Mouse (Mus musculus) heart, embryonic 15.5 days (tissue): ENCODE data around the gene Nckipsd. TPM values are rescaled to one million over a fixed set of nuclear protein-coding genes. Genes with fewer than 3 reads are reported as not detected.

Experiments used
- ATAC-seq: fragments of 200-750 bp; cut with Nextera tagmentation; replicated peaks from 2 replicates; pipeline ENCODE4 v1.8.0; 2017; ENCODE audit warnings: low read depth, moderate TSS enrichment; ENCODE audit not compliant: insufficient number of reproducible peaks, insufficient read depth, low FRiP score
- H3K27ac ChIP-seq: fragments of 300-500 bp; sonication (generic); 2 replicates; pipeline ENCODE4 v1.5.1; 2015; ENCODE audit warnings: mild to moderate bottlenecking, inconsistent platforms
- H3K27me3 ChIP-seq: fragments of 300-500 bp; sonication (generic); 2 replicates; pipeline ENCODE4 v1.6.1; 2015; ENCODE audit warnings: inconsistent platforms
- H3K36me3 ChIP-seq: fragments of 300-500 bp; sonication (generic); 2 replicates; pipeline ENCODE4 v1.6.1; 2015; ENCODE audit warnings: mild to moderate bottlenecking, inconsistent platforms
- H3K4me1 ChIP-seq: fragments of 300-500 bp; sonication (generic); replicated peaks from 2 replicates; pipeline ENCODE4 v1.6.1; 2015; ENCODE audit warnings: inconsistent platforms
- H3K4me2 ChIP-seq: fragments of 300-500 bp; sonication (generic); 2 replicates; pipeline ENCODE4 v1.6.1; 2015; ENCODE audit warnings: inconsistent platforms, mild to moderate bottlenecking, moderate library complexity
- H3K4me3 ChIP-seq: fragments of 300-500 bp; sonication (generic); 2 replicates; pipeline ENCODE4 v1.5.1; 2015; ENCODE audit warnings: mild to moderate bottlenecking, inconsistent platforms
- H3K9ac ChIP-seq: fragments of 300-500 bp; sonication (generic); 2 replicates; pipeline ENCODE4 v1.6.1; 2015; ENCODE audit warnings: mild to moderate bottlenecking, inconsistent platforms
- H3K9me3 ChIP-seq: fragments of 300-500 bp; sonication (generic); replicated peaks from 2 replicates; pipeline ENCODE4 v1.6.1; 2016; ENCODE audit warnings: inconsistent platforms
- WGBS: fragments of 180-500 bp; shearing (Covaris S2); methylation state at CpG from one replicate; pipeline ENCODE4 v1.1.7; 2015; ENCODE audit warnings: mixed read lengths; 5-methylcytosine and 5-hydroxymethylcytosine counted together
- polyA plus RNA-seq: library from polyadenylated mRNA; unstranded; fragments of >200 nt; fragmentation: Nextera tagmentation; extraction: Ambion mirVana; gene quantifications from 2 replicates; pipeline ENCODE4 v1.2.1, GENCODE M21; 2015

The Nckipsd gene
- 9.7 and 14.5 TPM in 2 replicates for polyA plus RNA-seq

DNA sequence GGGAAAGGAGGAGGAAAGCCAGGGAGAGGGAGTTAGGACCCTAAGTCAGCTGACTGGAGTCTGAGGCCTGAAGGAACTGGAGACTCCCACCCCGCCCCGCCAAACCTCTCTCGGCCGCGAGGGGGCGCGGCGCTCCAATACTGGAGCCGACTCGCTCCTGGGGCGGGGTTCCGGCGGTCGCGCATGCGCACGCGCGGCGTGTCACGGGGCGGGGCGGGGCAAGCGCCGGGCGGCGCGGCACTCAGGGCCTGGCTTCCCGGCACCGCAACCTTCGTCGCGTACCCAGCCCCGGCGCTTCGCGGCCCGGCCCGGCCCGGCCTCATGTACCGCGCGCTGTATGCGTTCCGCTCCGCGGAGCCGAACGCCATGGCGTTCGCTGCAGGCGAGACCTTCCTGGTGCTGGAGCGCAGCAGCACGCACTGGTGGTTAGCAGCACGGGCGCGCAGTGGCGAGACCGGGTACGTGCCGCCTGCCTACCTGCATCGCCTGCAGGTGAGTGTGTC, at the start of gene Nckipsd:
TSS of gene Nckipsd (plus strand) at position 206 of the 503 bp plus-strand sequence.
- H3K4me1 ChIP-seq: peaks cover 46% of the 10 kb centered on the region
- peak within 1 kb of the TSS; percentile 86 for H3K9ac ChIP-seq
- H3K9me3 ChIP-seq: no peaks in the 10 kb centered on the region
- H3K27ac ChIP-seq: peak within 1 kb of the TSS; percentile 72
- ATAC-seq: peak; percentile 76
- H3K4me2 ChIP-seq: peak within 1 kb of the TSS; percentile 95
- H3K36me3 ChIP-seq: peaks cover 38% of the 10 kb centered on the region
- H3K4me3 ChIP-seq: peak within 1 kb of the TSS; percentile 91
- H3K27me3 ChIP-seq: no peaks in the 10 kb centered on the region
- under 1% methylated on average over 57 of the region's 62 CpGs for WGBS

GRCm38 (mm10) chr9:108759121-108759520, 49.0 kb upstream of the Nckipsd start:
- Histone ChIP-seq H3K9ac (no peak overlapping the region), H3K36me3 (no peaks in the 10 kb centered on the region), H3K4me3 (no peak overlapping the region), H3K4me2 (no peak overlapping the region), H3K27me3 (no peaks in the 10 kb centered on the region), H3K9me3 (no peaks in the 10 kb centered on the region), H3K27ac (no peak overlapping the region), H3K4me1 (peaks cover 3% of the 10 kb centered on the region; the same call in 1 of the 2 replicates)
- ATAC-seq: no peak
- WGBS: 92% methylated on average over 20 of the region's 20 CpGs

DNA sequence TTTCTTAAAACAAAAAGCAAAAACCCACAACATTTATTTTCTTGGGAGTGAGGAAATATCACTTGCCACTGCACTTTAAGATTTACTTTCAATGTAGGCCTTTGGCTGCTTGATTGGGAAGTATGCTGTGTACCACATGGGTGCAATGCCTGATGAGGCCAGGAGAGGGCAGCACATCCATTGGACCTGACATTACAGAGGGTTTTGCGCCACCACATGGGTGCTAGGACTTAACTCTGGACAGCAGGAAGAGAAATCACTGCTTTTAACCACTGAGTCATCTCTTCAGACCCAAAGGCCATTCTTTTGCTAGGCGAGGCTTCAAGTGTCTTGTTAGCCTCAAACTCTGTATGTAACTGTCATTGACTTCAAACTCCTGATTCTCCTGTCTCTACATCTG, 48.4 kb upstream of the Nckipsd start:
- Histone ChIP-seq H3K27me3 (no peaks in the 10 kb centered on the region), H3K27ac (no peak overlapping the region), H3K36me3 (no peaks in the 10 kb centered on the region), H3K4me1 (peaks cover 3% of the 10 kb centered on the region; the same call in 1 of the 2 replicates), H3K4me2 (no peak overlapping the region), H3K4me3 (no peak overlapping the region), H3K9me3 (no peaks in the 10 kb centered on the region), H3K9ac (no peak overlapping the region)
- no peak for ATAC-seq
- WGBS: 61% methylated on average over 2 of the region's 2 CpGs

DNA sequence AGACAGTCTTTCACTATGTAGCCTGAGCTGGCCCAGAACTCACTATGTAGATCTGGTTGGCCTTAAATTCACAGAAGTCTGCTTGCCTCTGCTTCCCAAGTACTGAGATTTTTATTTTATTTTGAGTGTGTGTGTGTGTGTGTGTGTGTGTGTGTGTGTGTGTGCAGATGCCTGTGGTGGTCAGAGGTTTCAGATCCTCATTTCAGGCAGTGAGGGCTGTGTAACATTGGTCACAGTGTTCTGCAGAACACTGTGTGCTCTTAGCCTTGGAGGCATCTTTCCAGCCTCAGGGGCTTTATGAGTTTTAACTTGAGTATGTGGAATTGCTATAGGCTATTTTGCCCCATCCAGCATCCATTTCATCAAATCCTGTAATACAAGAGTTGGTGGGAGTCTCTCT, 46.6 kb upstream of the Nckipsd start:
- H3K4me2 ChIP-seq: no peak overlapping the region

GRCm38 (mm10) chr9:108764971-108765370, 43.2 kb upstream of the Nckipsd start:
- Histone ChIP-seq H3K4me3 (no peak overlapping the region), H3K9me3 (no peaks in the 10 kb centered on the region), H3K27me3 (no peaks in the 10 kb centered on the region), H3K27ac (no peak overlapping the region), H3K4me2 (no peak overlapping the region), H3K36me3 (no peaks in the 10 kb centered on the region), H3K9ac (no peak overlapping the region), H3K4me1 (no peaks in the 10 kb centered on the region)
- ATAC-seq: no peak
- 59% methylated on average over 10 of the region's 10 CpGs for WGBS

More for the DNA sequence above, 46.6 kb upstream of the Nckipsd start:
- no peak for ATAC-seq
- no peak overlapping the region for H3K4me3 ChIP-seq
- no peaks in the 10 kb centered on the region for H3K27me3 ChIP-seq
- H3K36me3 ChIP-seq: no peaks in the 10 kb centered on the region
- no peaks in the 10 kb centered on the region for H3K9me3 ChIP-seq
- H3K27ac ChIP-seq: no peak overlapping the region
- H3K9ac ChIP-seq: no peak overlapping the region
- peaks cover 3% of the 10 kb centered on the region; the same call in 1 of the 2 replicates for H3K4me1 ChIP-seq

GRCm38 (mm10) chr9:108776614-108777013, 31.6 kb upstream of the Nckipsd start:
- H3K36me3 ChIP-seq: no peaks in the 10 kb centered on the region
- WGBS: 86% methylated on average over 4 of the region's 4 CpGs
- no peak overlapping the region for H3K27ac ChIP-seq
- no peak for ATAC-seq
- H3K9me3 ChIP-seq: peaks cover 4% of the 10 kb centered on the region; the same call in 1 of the 2 replicates
- H3K4me2 ChIP-seq: no peak overlapping the region
- no peak overlapping the region for H3K4me3 ChIP-seq
- H3K9ac ChIP-seq: no peak overlapping the region
- H3K4me1 ChIP-seq: peaks cover 3% of the 10 kb centered on the region; the same call in 1 of the 2 replicates
- H3K27me3 ChIP-seq: no peaks in the 10 kb centered on the region

DNA sequence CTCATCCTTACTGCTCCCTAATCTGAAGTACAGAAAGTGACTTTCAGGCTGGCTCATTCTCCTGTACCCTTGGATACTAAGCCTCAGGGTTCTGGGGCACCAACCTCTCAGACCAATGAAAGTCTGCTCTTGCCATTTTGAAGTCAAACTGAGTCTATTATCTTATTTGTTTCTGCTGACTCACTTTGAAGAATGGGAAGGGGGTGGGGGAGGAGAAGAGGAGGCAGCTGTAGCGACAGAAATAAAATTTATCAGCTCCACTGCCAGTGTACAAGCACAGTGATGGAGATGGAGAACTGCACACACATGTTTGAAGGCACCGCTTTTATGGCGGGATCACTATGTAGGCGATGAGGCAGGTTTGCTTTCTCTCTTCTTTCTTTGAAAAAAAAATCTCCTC, 30.9 kb upstream of the Nckipsd start:
- Histone ChIP-seq H3K27ac (no peak overlapping the region), H3K4me2 (no peak overlapping the region), H3K36me3 (no peaks in the 10 kb centered on the region), H3K4me3 (no peak overlapping the region), H3K9ac (no peak overlapping the region), H3K9me3 (peaks cover 2% of the 10 kb centered on the region; the same call in 1 of the 2 replicates), H3K4me1 (peaks cover 3% of the 10 kb centered on the region; the same call in 1 of the 2 replicates), H3K27me3 (no peaks in the 10 kb centered on the region)
- no peak for ATAC-seq
- WGBS: 70% methylated on average over 4 of the region's 4 CpGs

- 39% methylated on average over 5 of the region's 5 CpGs for WGBS
Observed at GRCm38 (mm10) chr9:108780959-108781358, 27.2 kb upstream of the Nckipsd start.

DNA sequence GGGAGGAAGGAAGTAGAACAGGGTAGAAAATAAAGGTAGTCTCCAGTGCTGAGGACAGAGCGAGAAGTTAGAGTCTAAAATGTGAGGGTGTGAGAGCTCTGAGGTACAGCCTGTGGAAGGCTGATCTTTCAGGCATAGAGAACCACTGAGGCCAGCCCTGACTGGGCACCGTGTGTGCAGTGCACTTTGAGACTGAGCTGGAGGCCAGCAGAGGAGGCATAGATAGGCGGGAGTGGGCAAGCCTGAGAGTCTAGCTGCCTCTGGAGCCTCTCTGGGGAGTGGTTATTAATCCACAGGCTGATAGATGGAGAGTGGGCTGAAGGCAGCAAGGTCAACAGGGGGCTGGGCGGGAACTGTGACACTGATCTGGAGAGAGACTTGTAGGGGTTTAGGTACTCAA, 26.3 kb upstream of the Nckipsd start:
- Histone ChIP-seq H3K36me3 (0 out of 2 replicates have a peak, but pooled peaks cover under 1% of the 10 kb centered on the region), H3K27ac (no peak overlapping the region), H3K4me3 (no peak overlapping the region), H3K9ac (no peak overlapping the region), H3K4me2 (no peak overlapping the region), H3K27me3 (no peaks in the 10 kb centered on the region), H3K4me1 (peaks cover 34% of the 10 kb centered on the region), H3K9me3 (no peaks in the 10 kb centered on the region)
- 46% methylated on average over 4 of the region's 4 CpGs for WGBS
- no peak for ATAC-seq

More at GRCm38 (mm10) chr9:108780959-108781358, 27.2 kb upstream of the Nckipsd start:
- Histone ChIP-seq H3K4me3 (no peak overlapping the region), H3K4me1 (peaks cover 26% of the 10 kb centered on the region), H3K27ac (no peak overlapping the region), H3K4me2 (no peak overlapping the region), H3K27me3 (no peaks in the 10 kb centered on the region), H3K9me3 (no peaks in the 10 kb centered on the region), H3K9ac (no peak overlapping the region), H3K36me3 (no peaks in the 10 kb centered on the region)
- ATAC-seq: no peak

GRCm38 (mm10) chr9:108782836-108783547, 25.2 kb upstream of the Nckipsd start:
- H3K4me2 ChIP-seq: peak overlapping the region; percentile 73
- H3K9ac ChIP-seq: peak overlapping the region; percentile 95
- 0 out of 2 replicates have a peak, but pooled peaks cover 3% of the 10 kb centered on the region for H3K36me3 ChIP-seq
- H3K4me3 ChIP-seq: peak overlapping the region; percentile 98
- H3K4me1 ChIP-seq: peaks cover 40% of the 10 kb centered on the region
- ATAC-seq: no peak
- H3K27ac ChIP-seq: peak overlapping the region; percentile 57
- H3K27me3 ChIP-seq: no peaks in the 10 kb centered on the region
- H3K9me3 ChIP-seq: no peaks in the 10 kb centered on the region
- 23% methylated on average over 9 of the region's 9 CpGs for WGBS

DNA sequence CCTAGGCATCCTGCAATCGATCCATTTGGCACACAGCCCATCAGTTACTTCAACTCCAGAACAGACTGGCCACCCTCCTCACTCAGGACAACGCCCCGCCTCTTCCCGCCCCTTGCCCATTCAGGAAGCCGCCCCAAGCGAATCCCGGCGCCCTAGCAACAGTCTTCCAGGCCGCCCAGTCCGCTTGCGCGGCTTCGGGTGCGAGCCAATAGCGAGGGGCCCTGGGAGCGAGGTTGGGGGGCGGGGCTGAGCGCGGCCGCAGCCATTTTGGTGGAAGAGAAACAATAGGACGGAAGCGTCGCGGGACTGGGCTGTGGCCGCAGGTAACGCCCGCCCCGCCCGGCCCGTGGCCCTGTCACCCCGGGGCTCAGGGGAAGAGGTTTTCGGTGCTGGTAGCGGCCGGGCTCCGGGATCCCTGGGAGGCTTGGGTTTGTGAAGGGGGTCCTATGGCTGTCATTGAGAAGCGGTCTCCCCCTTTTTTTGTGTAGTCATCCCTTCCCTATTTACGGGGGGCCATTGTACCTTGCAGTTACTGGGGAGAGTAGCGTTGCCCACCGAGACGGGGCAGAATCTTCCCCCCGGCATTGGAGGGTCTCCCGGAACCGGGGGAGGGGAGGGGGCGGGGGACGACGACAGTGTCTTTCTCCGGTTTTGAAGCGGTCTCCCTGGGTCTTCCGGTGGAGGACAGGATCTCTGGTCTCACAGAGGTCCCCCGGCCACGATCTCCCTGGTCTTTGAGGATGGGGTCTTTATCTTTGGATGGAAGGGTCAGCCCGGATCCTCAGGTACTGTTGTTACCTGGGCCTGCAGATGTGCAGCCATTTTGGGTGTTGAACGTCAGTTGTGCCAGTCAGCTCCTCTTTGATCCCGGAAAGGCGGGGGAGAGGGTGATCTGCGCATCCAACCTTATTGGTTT, 24.4 kb upstream of the Nckipsd start, which contains the start of gene Ip6k2:
TSS of gene Ip6k2 (plus strand) at position 249 of the 916 bp plus-strand sequence.
- Histone ChIP-seq H3K4me1 (peaks cover 46% of the 10 kb centered on the region), H3K27ac (peak within 1 kb of the TSS; percentile 88), H3K36me3 (0 out of 2 replicates have a peak, but pooled peaks cover 3% of the 10 kb centered on the region), H3K27me3 (no peaks in the 10 kb centered on the region), H3K4me3 (peak within 1 kb of the TSS; percentile 98), H3K9ac (peak within 1 kb of the TSS; percentile 95), H3K9me3 (no peaks in the 10 kb centered on the region), H3K4me2 (peak within 1 kb of the TSS; percentile 73)
- ATAC-seq: peak; percentile 98
- WGBS: under 1% methylated on average over 56 of the region's 56 CpGs
